Mouse (Mus musculus): Measurements from ENCODE around the gene Gale.

Gene Gale

DNA sequence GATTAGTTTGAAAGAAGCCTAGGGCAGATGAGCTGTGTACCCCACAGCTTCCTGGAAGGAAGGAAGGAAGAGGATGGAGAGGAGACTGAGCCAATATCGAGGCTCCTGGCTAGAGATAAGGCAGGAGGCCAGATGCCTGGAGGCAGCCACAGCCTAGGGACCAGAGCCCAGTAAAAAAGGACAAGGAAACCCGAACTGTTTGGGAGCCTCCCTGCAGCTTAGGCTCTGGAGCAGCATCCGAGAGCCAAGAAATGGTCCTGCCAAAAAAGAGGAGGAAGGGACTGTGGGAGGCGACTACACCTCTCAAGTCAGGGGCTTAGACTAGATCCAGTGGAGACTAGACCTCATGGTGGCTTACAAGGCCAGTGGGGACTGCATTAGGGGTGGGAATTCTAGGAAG lies 20.1 kb upstream of the Gale start:
- peak; percentile 58 for DNase-seq (ENCODE audit: low read depth, low spot score)

DNA sequence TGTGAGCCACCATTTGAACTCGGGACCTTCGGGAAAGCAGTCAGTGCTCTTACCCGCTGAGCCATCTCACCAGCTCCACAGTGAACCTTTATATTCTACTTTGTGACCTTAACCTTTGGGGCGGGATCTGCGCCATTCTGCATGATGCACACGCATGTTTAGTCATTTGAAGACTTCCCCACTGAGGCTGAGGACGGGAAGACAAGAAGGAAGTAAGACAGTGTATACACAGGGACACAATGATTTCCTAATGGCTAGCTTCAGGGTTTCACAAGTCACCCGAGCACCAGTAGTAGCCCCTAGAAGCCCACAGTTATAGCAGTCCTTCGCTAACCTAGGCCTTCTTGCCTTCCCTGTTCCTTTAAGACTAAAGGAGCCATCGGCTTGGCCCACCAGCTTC lies 17.8 kb upstream of the Gale start:
- DNase-seq (ENCODE audit: low read depth, low spot score), result no peak

- peak; percentile 87 for DNase-seq (ENCODE audit: low read depth, low spot score)
Measured at GRCm38 (mm10) chr4:135946278-135946658, 17.3 kb upstream of the Gale start, which contains the start of gene Hmgcl. Hmgcl (plus strand) TSS chr4:135946448.

DNA sequence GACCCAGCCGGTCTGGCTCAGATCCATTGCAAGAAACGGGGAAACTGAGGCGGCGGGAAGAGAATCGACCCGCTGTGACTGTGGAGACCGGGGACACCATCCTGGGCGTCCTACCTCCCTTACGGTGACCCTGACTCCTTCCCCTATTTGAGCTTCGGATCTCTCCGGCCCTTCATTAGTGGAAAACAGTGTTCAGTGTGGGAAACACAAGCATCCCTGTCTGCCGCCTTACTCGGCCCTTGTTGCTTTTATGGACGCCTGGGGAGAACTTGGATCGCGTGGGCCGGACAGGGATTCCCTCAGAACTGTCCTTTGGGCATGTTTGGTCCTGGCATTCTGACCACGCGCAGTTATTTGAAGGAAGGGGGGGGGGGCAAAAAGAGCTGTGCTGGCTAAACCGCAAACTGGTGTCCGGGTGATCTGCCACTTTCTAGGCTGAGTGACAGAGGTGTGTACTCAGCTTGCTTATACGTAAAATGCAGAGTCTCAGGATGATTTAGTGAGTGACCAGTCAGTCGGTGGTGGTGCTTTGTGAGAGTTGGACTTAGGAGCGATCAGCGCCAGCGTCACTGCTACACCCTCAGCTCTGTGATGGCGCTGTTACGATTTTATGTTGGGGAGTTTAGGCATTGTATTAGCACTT lies 16.7 kb upstream of the Gale start:
- DNase-seq (ENCODE audit: low read depth, low spot score), result no peak

GRCm38 (mm10) chr4:135948142-135948541 lies 15.4 kb upstream of the Gale start:
- no peak for DNase-seq (ENCODE audit: low read depth, low spot score)

DNA sequence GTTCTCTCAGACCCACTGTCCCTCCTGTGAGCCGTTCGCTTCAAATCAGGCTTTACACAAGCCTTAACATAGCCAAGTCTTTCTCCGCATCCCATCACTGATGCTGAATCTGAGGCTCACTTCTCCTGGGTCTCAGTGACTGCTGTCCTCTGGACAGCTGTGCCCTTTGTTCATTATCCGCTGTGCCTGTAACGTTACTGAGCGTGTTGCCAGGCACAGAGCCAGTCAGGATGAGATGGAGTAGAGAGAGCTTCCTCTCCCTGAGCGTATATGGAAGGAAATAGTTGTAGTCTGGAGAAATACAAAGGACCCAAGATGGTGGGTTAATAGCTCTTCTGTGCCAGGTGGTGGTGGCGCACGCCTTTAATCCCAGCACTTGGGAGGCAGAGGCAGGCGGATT lies 14.1 kb upstream of the Gale start:
- no peak for DNase-seq (ENCODE audit: low read depth, low spot score)

GRCm38 (mm10) chr4:135949911-135950310 lies 13.6 kb upstream of the Gale start:
- DNase-seq (ENCODE audit: low read depth, low spot score), result no peak

- no peak for DNase-seq (ENCODE audit: low read depth, low spot score)
Measured at GRCm38 (mm10) chr4:135950365-135950764, 13.2 kb upstream of the Gale start.

DNA sequence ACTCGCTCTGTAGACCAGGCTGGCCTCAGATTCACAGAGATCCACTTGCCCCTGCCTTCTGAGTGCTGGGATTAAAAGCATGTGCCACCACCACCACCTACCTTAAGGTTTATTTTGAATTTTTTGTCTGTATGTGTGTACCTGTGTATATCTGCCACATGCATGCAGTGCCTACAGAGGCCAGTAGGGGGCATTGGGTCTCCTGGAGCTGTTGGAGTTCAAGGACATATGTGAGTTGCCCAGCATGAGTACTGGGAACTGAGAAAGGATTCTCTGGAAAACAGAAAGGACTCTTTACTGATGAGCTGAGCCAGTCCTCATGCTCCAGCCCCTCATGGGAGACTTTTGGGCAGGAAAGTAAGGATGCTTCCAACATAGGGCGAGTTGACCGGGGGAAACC lies 12.0 kb upstream of the Gale start:
- no peak for DNase-seq (ENCODE audit: low read depth, low spot score)

- DNase-seq (ENCODE audit: low read depth, low spot score), result no peak
Measured at GRCm38 (mm10) chr4:135953179-135953578, 10.3 kb upstream of the Gale start.

GRCm38 (mm10) chr4:135954241-135954640 lies 9.3 kb upstream of the Gale start:
- peak; percentile 49 for DNase-seq (ENCODE audit: low read depth, low spot score)

DNA sequence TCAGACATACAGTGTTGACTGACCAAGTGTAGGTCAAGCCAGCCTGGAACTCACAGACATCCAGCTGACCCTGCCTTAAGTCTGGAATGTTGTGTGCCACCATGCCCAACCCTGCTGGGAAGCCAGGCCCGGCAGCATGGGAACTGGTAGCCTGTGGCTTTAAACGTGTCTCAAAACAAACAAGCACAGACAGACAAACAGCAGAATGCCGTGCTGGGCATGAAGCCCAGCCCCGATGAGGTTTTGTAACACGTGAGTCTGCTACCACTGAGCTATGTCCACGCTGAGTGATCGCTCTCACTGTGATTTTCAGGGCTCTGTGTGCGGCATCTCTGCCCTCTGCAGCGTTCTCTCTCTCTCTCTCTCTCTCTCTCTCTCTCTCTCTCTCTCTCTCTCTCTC lies 7.6 kb upstream of the Gale start:
- no peak for DNase-seq (ENCODE audit: low read depth, low spot score)

DNA sequence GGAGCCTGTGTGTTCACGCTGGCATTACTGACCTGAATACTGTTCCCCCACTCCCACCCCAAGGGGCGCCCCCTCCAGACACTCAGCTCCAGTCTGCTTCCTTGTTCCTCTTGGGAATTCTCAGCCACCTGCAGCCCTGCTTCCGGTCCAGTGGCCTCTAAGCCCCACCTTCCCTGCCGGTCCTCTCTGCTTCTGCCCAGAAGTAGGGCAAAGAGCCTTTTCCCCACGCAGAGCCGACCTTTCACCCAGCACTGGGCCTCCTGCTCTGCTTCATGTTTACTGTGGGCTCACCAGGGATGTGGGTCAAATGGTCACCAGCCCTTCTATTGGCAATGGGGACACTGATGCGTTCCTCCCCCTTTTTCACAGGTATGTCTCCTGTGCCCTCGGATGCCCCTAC lies 5.2 kb upstream of the Gale start:
- no peak for DNase-seq (ENCODE audit: low read depth, low spot score)

GRCm38 (mm10) chr4:135960717-135961116 lies 2.8 kb upstream of the Gale start:
- DNase-seq (ENCODE audit: low read depth, low spot score), result peak; percentile 74

DNA sequence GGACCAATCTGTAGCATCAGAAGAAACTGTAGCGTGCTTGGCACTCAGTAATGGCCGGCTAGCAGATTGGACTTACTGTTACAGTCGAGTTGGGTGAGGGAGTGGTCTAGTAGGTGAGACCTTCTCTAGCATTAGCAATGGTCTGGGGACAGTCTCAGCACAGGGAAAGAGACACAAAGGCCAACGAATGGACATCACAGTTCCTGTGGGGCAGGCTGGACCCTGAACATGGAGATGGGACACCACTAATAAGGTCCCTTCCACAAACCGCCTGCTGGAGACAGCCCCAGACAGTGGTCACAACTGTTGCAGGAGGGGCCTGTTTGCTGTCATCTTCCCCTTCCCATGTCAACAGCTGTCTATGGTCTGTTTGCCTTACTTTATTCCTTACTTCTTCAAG lies 1.8 kb upstream of the Gale start:
- no peak for DNase-seq (ENCODE audit: low read depth, low spot score)

DNA sequence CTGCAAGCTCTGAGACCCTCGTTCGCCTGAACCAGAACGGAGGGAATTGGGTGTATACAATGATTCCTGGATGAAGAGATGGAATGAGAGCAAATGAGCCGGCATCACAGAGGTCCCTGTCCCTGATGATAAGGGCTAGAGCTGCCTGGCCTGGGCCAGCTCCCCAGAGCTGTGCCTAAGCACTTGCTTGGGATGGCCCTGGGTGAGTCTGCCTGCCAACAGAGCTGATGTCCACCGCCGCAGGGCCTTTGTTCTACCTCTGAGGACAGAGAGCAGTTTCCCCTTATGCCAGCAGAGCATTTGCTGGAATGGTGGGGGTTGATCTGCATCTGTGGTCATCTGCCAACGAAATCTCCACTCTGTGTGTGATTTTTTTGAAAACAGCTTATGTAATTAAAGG lies 1.3 kb upstream of the Gale start:
- DNase-seq (ENCODE audit: low read depth, low spot score), result no peak

- DNase-seq (ENCODE audit: low read depth, low spot score), result no peak
Measured at GRCm38 (mm10) chr4:135962946-135963345, 581 bp upstream of the Gale start.

GRCm38 (mm10) chr4:135964426-135964825 lies 899 bp downstream of the Gale start:
- DNase-seq (ENCODE audit: low read depth, low spot score), result peak; percentile 43

- DNase-seq (ENCODE audit: low read depth, low spot score), result no peak
Measured at GRCm38 (mm10) chr4:135965113-135965512, 1.6 kb downstream of the Gale start.

GRCm38 (mm10) chr4:135966283-135966682 lies 2.8 kb downstream of the Gale start:
- DNase-seq (ENCODE audit: low read depth, low spot score), result no peak

GRCm38 (mm10) chr4:135967086-135967760 lies 3.7 kb downstream of the Gale start:
- no peak for DNase-seq (ENCODE audit: low read depth, low spot score)

- no peak for DNase-seq (ENCODE audit: low read depth, low spot score)
Measured at GRCm38 (mm10) chr4:135968271-135968869, 4.8 kb downstream of the Gale start.

DNA sequence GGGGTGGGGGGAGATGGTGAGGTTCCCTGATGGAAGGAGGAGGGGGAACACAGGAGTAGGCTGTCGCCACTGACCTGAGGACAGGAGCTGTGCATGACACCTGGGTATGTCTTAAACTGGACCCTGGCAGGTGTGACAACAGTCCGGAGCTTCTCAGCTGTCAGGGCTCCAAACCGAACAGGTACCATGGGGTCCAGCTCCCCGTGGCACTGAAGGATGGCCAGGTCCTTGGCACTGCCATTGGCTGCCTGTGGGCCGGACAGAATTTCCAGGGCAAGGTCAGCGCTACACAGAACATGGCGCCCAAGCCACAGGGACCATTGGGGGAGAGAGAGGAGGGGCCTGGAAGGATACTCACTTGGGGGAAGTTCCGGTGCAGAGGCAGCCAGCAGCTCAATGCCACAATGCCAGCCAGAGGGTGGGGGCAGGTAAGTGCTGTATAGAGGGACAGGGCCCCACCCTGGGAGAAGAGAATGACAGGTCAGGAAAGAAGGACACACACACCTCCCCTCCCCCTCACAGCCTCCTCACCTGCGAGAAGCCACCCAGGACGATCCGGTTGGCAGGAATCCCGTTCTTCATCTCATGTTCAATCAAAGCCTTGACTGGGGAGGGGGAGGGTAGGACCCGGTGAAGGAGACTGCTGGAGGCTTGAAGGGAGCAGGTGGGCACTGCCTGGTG lies 5.7 kb downstream of the Gale start:
- no peak for DNase-seq (ENCODE audit: low read depth, low spot score)

All from skeletal muscle tissue, adult 2 months (tissue).